Mouse (Mus musculus): ENCODE results near the gene Olfr1393.

Olfr1393 gene

GRCm38 (mm10) chr11:49278222-49278621, at the start of gene Olfr1393:
Olfr1393 (plus strand) TSS chr11:49278304.
- no peak for DNase-seq (ENCODE audit: low spot score)

GRCm38 (mm10) chr11:49232781-49233180, 45.3 kb upstream of the Olfr1393 start:
- DNase-seq (ENCODE audit: low spot score) = no peak

GRCm38 (mm10) chr11:49235459-49236207, 42.5 kb upstream of the Olfr1393 start:
- DNase-seq (ENCODE audit: low spot score) = no peak

- DNase-seq (ENCODE audit: low spot score) = no peak
These were observed 41.2 kb upstream of the Olfr1393 start for GRCm38 (mm10) chr11:49236891-49237290.

- DNase-seq (ENCODE audit: low spot score) = no peak
These were observed 40.6 kb upstream of the Olfr1393 start for GRCm38 (mm10) chr11:49237532-49237931.

GRCm38 (mm10) chr11:49240310-49240709, 37.8 kb upstream of the Olfr1393 start:
- DNase-seq (ENCODE audit: low spot score) = no peak

GRCm38 (mm10) chr11:49240874-49241273, 37.2 kb upstream of the Olfr1393 start:
- no peak for DNase-seq (ENCODE audit: low spot score)

GRCm38 (mm10) chr11:49241471-49241870, 36.6 kb upstream of the Olfr1393 start:
- DNase-seq (ENCODE audit: low spot score) = no peak

- DNase-seq (ENCODE audit: low spot score) = peak; percentile 55
These were observed 35.0 kb upstream of the Olfr1393 start for GRCm38 (mm10) chr11:49242944-49243626.

- peak; percentile 99 for DNase-seq (ENCODE audit: low spot score)
These were observed 34.1 kb upstream of the Olfr1393 start, which contains the start of gene Mgat1 for GRCm38 (mm10) chr11:49243727-49244594. Mgat1 (plus strand) TSS chr11:49244191.

- DNase-seq (ENCODE audit: low spot score) = no peak
These were observed 33.5 kb upstream of the Olfr1393 start for GRCm38 (mm10) chr11:49244595-49244930.

- DNase-seq (ENCODE audit: low spot score) = peak; percentile 77
These were observed 32.9 kb upstream of the Olfr1393 start for GRCm38 (mm10) chr11:49245176-49245575.

GRCm38 (mm10) chr11:49245634-49246415, 32.3 kb upstream of the Olfr1393 start:
- peak; percentile 38 for DNase-seq (ENCODE audit: low spot score)

- no peak for DNase-seq (ENCODE audit: low spot score)
These were observed 31.6 kb upstream of the Olfr1393 start for GRCm38 (mm10) chr11:49246523-49246922.

- peak; percentile 59 for DNase-seq (ENCODE audit: low spot score)
These were observed 30.8 kb upstream of the Olfr1393 start for GRCm38 (mm10) chr11:49247255-49247654.

GRCm38 (mm10) chr11:49248226-49248973, 29.7 kb upstream of the Olfr1393 start:
- peak; percentile 58 for DNase-seq (ENCODE audit: low spot score)

GRCm38 (mm10) chr11:49248974-49249700, 29.0 kb upstream of the Olfr1393 start:
- DNase-seq (ENCODE audit: low spot score) = no peak

- no peak for DNase-seq (ENCODE audit: low spot score)
These were observed 28.2 kb upstream of the Olfr1393 start for GRCm38 (mm10) chr11:49249811-49250421.

- DNase-seq (ENCODE audit: low spot score) = peak; percentile 87
These were observed 27.4 kb upstream of the Olfr1393 start for GRCm38 (mm10) chr11:49250422-49251379.
